Mouse (Mus musculus): ENCODE measurements at regions not wholly inside any gene's neighbourhood (a gene's known extent, or its start where the extent isn't known, plus 50 kb on each side); places are given as distances from the start of the nearest gene placed in this dataset.

GRCm38 (mm10) chr13:37197136-37197535, 147.1 kb upstream of the F13a1 start:
- H3K36me3 ChIP-seq = no peaks in the 10 kb centered on the region
- no peak overlapping the region for H3K27ac ChIP-seq
- no peak overlapping the region for H3K9ac ChIP-seq
- H3K9me3 ChIP-seq = no peaks in the 10 kb centered on the region
- no peak overlapping the region for H3K4me3 ChIP-seq
- H3K4me2 ChIP-seq = no peak overlapping the region
- 86% methylated on average over 2 of the region's 2 CpGs for WGBS
- no peak for ATAC-seq (ENCODE audit: borderline replicate concordance, extremely low read depth, low FRiP score, low TSS enrichment)
- no peaks in the 10 kb centered on the region for H3K27me3 ChIP-seq
- no peaks in the 10 kb centered on the region for H3K4me1 ChIP-seq

GRCm38 (mm10) chr13:37195857-37196256, 145.8 kb upstream of the F13a1 start:
- WGBS = 85% methylated on average over 1 of the region's 1 CpGs
- no peaks in the 10 kb centered on the region for H3K36me3 ChIP-seq
- no peak for ATAC-seq (ENCODE audit: borderline replicate concordance, extremely low read depth, low FRiP score, low TSS enrichment)

GRCm38 (mm10) chr13:37181169-37181787, 131.2 kb upstream of the F13a1 start:
- no peak overlapping the region for H3K27ac ChIP-seq
- no peak overlapping the region for H3K4me3 ChIP-seq
- H3K9ac ChIP-seq = no peak overlapping the region
- WGBS = 54% methylated on average over 9 of the region's 9 CpGs
- no peaks in the 10 kb centered on the region for H3K36me3 ChIP-seq
- ATAC-seq (ENCODE audit: borderline replicate concordance, extremely low read depth, low FRiP score, low TSS enrichment) = no peak
- no peaks in the 10 kb centered on the region for H3K27me3 ChIP-seq
- no peaks in the 10 kb centered on the region for H3K9me3 ChIP-seq
- no peak overlapping the region for H3K4me2 ChIP-seq
- H3K4me1 ChIP-seq = no peaks in the 10 kb centered on the region

More at GRCm38 (mm10) chr13:37195857-37196256, 145.8 kb upstream of the F13a1 start:
- no peak overlapping the region for H3K4me3 ChIP-seq
- H3K4me1 ChIP-seq = no peaks in the 10 kb centered on the region
- H3K9ac ChIP-seq = no peak overlapping the region
- H3K27me3 ChIP-seq = no peaks in the 10 kb centered on the region
- no peaks in the 10 kb centered on the region for H3K9me3 ChIP-seq
- no peak overlapping the region for H3K27ac ChIP-seq
- H3K4me2 ChIP-seq = no peak overlapping the region

- WGBS = 71% methylated on average over 1 of the region's 1 CpGs
- no peak for ATAC-seq (ENCODE audit: borderline replicate concordance, extremely low read depth, low FRiP score, low TSS enrichment)
- no peak overlapping the region for H3K4me3 ChIP-seq
Measured at GRCm38 (mm10) chr13:37176526-37176925, 126.5 kb upstream of the F13a1 start.

GRCm38 (mm10) chr13:37175997-37176396, 126.0 kb upstream of the F13a1 start:
- Histone ChIP-seq H3K36me3 (no peaks in the 10 kb centered on the region), H3K9me3 (no peaks in the 10 kb centered on the region), H3K27me3 (no peaks in the 10 kb centered on the region), H3K4me2 (no peak overlapping the region), H3K4me1 (no peaks in the 10 kb centered on the region), H3K4me3 (no peak overlapping the region), H3K27ac (no peak overlapping the region), H3K9ac (no peak overlapping the region)
- no peak for ATAC-seq (ENCODE audit: borderline replicate concordance, extremely low read depth, low FRiP score, low TSS enrichment)
- 84% methylated on average over 8 of the region's 8 CpGs for WGBS

More at GRCm38 (mm10) chr13:37176526-37176925, 126.5 kb upstream of the F13a1 start:
- H3K27ac ChIP-seq = no peak overlapping the region
- H3K36me3 ChIP-seq = no peaks in the 10 kb centered on the region
- H3K4me1 ChIP-seq = no peaks in the 10 kb centered on the region
- no peak overlapping the region for H3K4me2 ChIP-seq
- H3K9ac ChIP-seq = no peak overlapping the region
- H3K27me3 ChIP-seq = no peaks in the 10 kb centered on the region
- no peaks in the 10 kb centered on the region for H3K9me3 ChIP-seq

- ATAC-seq (ENCODE audit: borderline replicate concordance, extremely low read depth, low FRiP score, low TSS enrichment) = no peak
- no peaks in the 10 kb centered on the region for H3K4me1 ChIP-seq
- no peaks in the 10 kb centered on the region for H3K36me3 ChIP-seq
- WGBS = 57% methylated on average over 4 of the region's 4 CpGs
- H3K9me3 ChIP-seq = no peaks in the 10 kb centered on the region
- H3K4me3 ChIP-seq = no peak overlapping the region
- H3K27me3 ChIP-seq = no peaks in the 10 kb centered on the region
- no peak overlapping the region for H3K9ac ChIP-seq
- no peak overlapping the region for H3K27ac ChIP-seq
- H3K4me2 ChIP-seq = no peak overlapping the region
Measured at GRCm38 (mm10) chr13:37158831-37159522, 108.9 kb upstream of the F13a1 start.

GRCm38 (mm10) chr13:37157808-37158207, 107.8 kb upstream of the F13a1 start:
- Histone ChIP-seq H3K36me3 (no peaks in the 10 kb centered on the region), H3K27ac (no peak overlapping the region), H3K4me2 (no peak overlapping the region), H3K27me3 (no peaks in the 10 kb centered on the region), H3K9ac (no peak overlapping the region), H3K4me1 (no peaks in the 10 kb centered on the region), H3K4me3 (no peak overlapping the region), H3K9me3 (no peaks in the 10 kb centered on the region)
- no peak for ATAC-seq (ENCODE audit: borderline replicate concordance, extremely low read depth, low FRiP score, low TSS enrichment)
- 78% methylated on average over 3 of the region's 3 CpGs for whole genome bisulfite sequencing

- no peaks in the 10 kb centered on the region for H3K9me3 ChIP-seq
- no peaks in the 10 kb centered on the region for H3K4me1 ChIP-seq
- no peak overlapping the region for H3K4me3 ChIP-seq
- ATAC-seq (ENCODE audit: borderline replicate concordance, extremely low read depth, low FRiP score, low TSS enrichment) = no peak
- no peak overlapping the region for H3K27ac ChIP-seq
- H3K36me3 ChIP-seq = no peaks in the 10 kb centered on the region
- no peaks in the 10 kb centered on the region for H3K27me3 ChIP-seq
- no peak overlapping the region for H3K9ac ChIP-seq
- no peak overlapping the region for H3K4me2 ChIP-seq
- 71% methylated on average over 4 of the region's 4 CpGs for WGBS
Measured at GRCm38 (mm10) chr13:37151835-37152516, 101.9 kb upstream of the F13a1 start.

- no peak overlapping the region for H3K27ac ChIP-seq
- H3K9ac ChIP-seq = no peak overlapping the region
- no peak for ATAC-seq (ENCODE audit: borderline replicate concordance, extremely low read depth, low FRiP score, low TSS enrichment)
- no peaks in the 10 kb centered on the region for H3K36me3 ChIP-seq
- H3K9me3 ChIP-seq = no peaks in the 10 kb centered on the region
- no peak overlapping the region for H3K4me3 ChIP-seq
- no peaks in the 10 kb centered on the region for H3K27me3 ChIP-seq
- no peak overlapping the region for H3K4me2 ChIP-seq
- WGBS = 85% methylated on average over 1 of the region's 1 CpGs
- H3K4me1 ChIP-seq = no peaks in the 10 kb centered on the region
Measured at GRCm38 (mm10) chr13:37149961-37150360, 99.9 kb upstream of the F13a1 start.

- Histone ChIP-seq H3K4me1 (no peaks in the 10 kb centered on the region), H3K9ac (no peak overlapping the region), H3K4me3 (no peak overlapping the region), H3K4me2 (no peak overlapping the region), H3K36me3 (no peaks in the 10 kb centered on the region), H3K27ac (no peak overlapping the region), H3K27me3 (no peaks in the 10 kb centered on the region), H3K9me3 (no peaks in the 10 kb centered on the region)
- ATAC-seq (ENCODE audit: borderline replicate concordance, extremely low read depth, low FRiP score, low TSS enrichment) = no peak
- WGBS = 56% methylated on average over 3 of the region's 3 CpGs
Measured at GRCm38 (mm10) chr13:37149066-37149781, 99.2 kb upstream of the F13a1 start.

- Histone ChIP-seq H3K4me2 (no peak overlapping the region), H3K4me1 (no peaks in the 10 kb centered on the region), H3K9ac (no peak overlapping the region), H3K27ac (no peak overlapping the region), H3K27me3 (no peaks in the 10 kb centered on the region), H3K9me3 (no peaks in the 10 kb centered on the region), H3K36me3 (no peaks in the 10 kb centered on the region), H3K4me3 (no peak overlapping the region)
- ATAC-seq (ENCODE audit: borderline replicate concordance, extremely low read depth, low FRiP score, low TSS enrichment) = no peak
- 64% methylated on average over 1 of the region's 1 CpGs for WGBS
Measured at GRCm38 (mm10) chr13:37148627-37149026, 98.6 kb upstream of the F13a1 start.

- no peak for ATAC-seq (ENCODE audit: borderline replicate concordance, extremely low read depth, low FRiP score, low TSS enrichment)
- no peak overlapping the region for H3K4me3 ChIP-seq
- H3K9me3 ChIP-seq = no peaks in the 10 kb centered on the region
- no peak overlapping the region for H3K4me2 ChIP-seq
- H3K27ac ChIP-seq = no peak overlapping the region
- WGBS = 89% methylated on average over 8 of the region's 8 CpGs
- H3K27me3 ChIP-seq = no peaks in the 10 kb centered on the region
- H3K36me3 ChIP-seq = no peaks in the 10 kb centered on the region
- H3K9ac ChIP-seq = no peak overlapping the region
- H3K4me1 ChIP-seq = no peaks in the 10 kb centered on the region
Measured at GRCm38 (mm10) chr13:37147790-37148189, 97.7 kb upstream of the F13a1 start.

All from lung, embryonic 15.5 days (tissue).